Mouse (Mus musculus) liver, adult 2 months (tissue): ENCODE measurements around the gene Gm10392.

Experiments used
- CTCF ChIP-seq: fragments of 200-500 bp; IDR thresholded peaks from 2 replicates; pipeline ENCODE4 v1.5.1; 2011; ENCODE audit warnings: low read depth, low read length, control low read depth
- POLR2A ChIP-seq: fragments of 200-500 bp; IDR thresholded peaks from 2 replicates; pipeline ENCODE4 v1.6.1; 2011; ENCODE audit warnings: low read length, control low read depth; ENCODE audit not compliant: insufficient read depth; ENCODE audit errors: extremely low read depth

DNA sequence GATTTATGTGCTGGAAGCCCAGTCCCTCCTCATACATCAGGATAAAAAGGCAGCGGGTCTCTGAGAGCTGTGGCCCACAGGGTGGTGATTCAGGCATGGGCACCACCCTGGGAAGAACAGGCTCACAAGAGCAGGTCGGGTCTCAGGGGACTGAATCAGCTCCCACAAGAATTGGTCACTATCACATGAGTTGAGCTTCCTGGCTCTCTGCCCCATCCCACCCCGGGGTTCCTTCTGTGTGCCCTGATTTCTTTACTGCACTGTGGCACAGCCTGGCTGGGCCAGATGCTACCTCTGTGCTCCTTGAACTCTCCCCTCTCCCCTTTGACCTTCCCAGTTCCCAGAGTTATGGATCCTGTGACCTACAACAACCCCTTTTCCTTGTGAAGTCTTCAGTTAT, 36.0 kb downstream of the Gm10392 start:
- no peak for TF ChIP-seq CTCF
- no peak for TF ChIP-seq POLR2A
